Mouse (Mus musculus): ENCODE measurements around the gene Bglap2. TPM values are rescaled to one million over a fixed set of nuclear protein-coding genes. Genes with fewer than 3 reads are reported as not detected.
A peak's percentile ranks its signal among the peaks of the same experiment; 100 is the strongest.

The Bglap2 gene
- polyA plus RNA-seq, 1 experiment from 2014 or later: not detected

DNA sequence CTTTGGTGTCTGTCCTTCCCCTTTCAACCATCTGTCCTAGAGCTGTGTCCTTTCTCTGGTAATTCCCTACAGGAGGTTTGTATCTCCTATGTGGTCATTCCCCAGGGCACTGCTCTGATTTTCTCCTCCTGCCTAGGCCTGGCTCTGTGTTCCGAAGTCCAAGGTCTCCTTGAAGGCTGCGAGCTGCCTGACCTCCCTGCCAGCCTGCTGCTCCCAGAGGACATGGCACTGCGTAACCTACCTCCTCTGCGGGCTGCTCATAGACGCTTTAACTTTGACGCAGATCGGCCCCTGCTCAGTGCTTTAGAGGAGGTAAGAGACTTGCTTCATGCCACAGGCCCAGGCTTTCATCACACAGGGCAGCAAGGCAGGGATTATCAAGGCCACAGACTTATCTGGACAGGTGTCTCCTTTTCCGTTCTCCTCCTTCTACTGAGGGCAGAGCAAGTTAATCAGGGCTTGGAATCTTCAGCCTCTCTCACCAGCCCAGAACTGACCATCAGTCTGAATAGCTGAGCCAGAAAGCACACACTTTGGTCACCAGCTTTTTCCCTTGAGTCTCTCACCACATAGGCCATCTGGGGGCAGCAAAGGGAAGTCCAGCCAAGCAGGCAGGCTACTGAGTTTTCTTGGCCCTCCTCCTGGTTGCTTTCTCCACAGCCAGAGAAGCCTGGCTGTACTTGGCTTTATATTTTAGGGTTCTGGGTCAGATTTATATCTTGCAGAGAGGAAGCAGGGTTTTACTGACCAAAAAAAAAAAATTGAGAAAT lies 23.9 kb downstream of the Bglap2 start:
- Histone ChIP-seq H3K9ac (replicated peaks; ENCODE audit: low read depth) (no peak overlapping the region), H3K4me3 (ENCODE audit: low read depth, low read length) (no peak overlapping the region), H3K36me3 (ENCODE audit: insufficient read depth, low read length) (peaks cover 75% of the 10 kb centered on the region), H3K9me3 (ENCODE audit: low read length) (no peaks in the 10 kb centered on the region), H3K27me3 (replicated peaks; ENCODE audit: insufficient read depth, low read length) (no peaks in the 10 kb centered on the region), H3K4me1 (ENCODE audit: insufficient read depth, low read depth, low read length) (no peaks in the 10 kb centered on the region), H3K4me2 (replicated peaks; ENCODE audit: low read depth, low read length) (no peak overlapping the region), H3K27ac (ENCODE audit: low read length) (no peak overlapping the region)
- TF ChIP-seq CTCF (IDR thresholded peaks at IDR 0.05) (no peak), EP300 (IDR thresholded peaks at IDR 0.05) (no peak)
- DNase-seq (ENCODE audit: low spot score): no peak
- no peak for ATAC-seq
- 90% methylated on average over 8 of the region's 8 CpGs for WGBS

DNA sequence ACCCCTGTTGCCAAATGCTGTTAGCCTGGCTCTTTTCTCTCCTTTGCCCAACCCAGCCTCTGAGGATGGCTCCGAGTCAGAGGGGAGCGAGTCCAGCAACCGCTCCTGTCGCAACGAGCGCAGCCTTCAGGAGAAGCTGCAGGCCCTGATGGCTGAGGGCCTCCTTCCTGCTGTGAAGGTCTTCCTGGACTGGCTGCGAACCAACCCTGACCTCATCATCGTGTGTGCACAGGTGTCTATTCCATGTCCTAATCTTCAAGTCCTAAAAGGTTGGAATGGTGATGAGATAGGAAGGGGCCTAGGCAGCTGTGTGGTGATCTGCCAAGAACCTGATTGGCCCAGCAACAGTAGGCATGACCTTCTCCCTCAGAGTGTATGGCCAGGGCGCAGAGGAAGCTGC lies 25.6 kb downstream of the Bglap2 start:
- TF ChIP-seq EP300 (IDR thresholded peaks at IDR 0.05): no peak
- TF ChIP-seq CTCF (IDR thresholded peaks at IDR 0.05): no peak
- H3K27me3 ChIP-seq (replicated peaks; ENCODE audit: insufficient read depth, low read length): no peaks in the 10 kb centered on the region
- H3K27ac ChIP-seq (ENCODE audit: low read length): no peak overlapping the region
- DNase-seq (ENCODE audit: low spot score): no peak
- ATAC-seq: no peak
- H3K36me3 ChIP-seq (ENCODE audit: insufficient read depth, low read length): peaks cover 76% of the 10 kb centered on the region
- no peak overlapping the region for H3K9ac ChIP-seq (replicated peaks; ENCODE audit: low read depth)
- H3K4me1 ChIP-seq (ENCODE audit: insufficient read depth, low read depth, low read length): no peaks in the 10 kb centered on the region
- H3K4me2 ChIP-seq (replicated peaks; ENCODE audit: low read depth, low read length): no peak overlapping the region
- no peak overlapping the region for H3K4me3 ChIP-seq (ENCODE audit: low read depth, low read length)
- no peaks in the 10 kb centered on the region for H3K9me3 ChIP-seq (ENCODE audit: low read length)
- 81% methylated on average over 9 of the region's 9 CpGs for WGBS

DNA sequence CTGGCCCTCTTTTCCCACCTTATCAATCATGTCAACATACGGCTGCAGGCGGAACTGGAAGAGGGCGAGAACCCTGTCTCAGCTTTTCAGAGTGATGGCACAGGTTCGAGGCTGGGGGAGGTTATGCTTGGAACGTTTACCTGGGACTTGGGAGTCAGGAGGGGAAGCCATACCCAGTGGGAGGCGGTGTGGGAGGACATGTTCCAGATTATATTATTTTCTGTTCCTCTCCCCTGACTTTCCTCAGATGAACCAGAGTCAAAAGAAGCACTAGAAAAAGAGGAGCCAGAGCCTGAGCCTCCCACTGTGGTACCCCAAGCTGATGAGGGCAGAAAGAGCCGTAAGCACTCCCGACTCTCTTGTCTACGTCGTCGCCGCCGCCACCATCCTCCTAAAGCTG lies 27.8 kb downstream of the Bglap2 start:
- no peak overlapping the region for H3K27ac ChIP-seq (ENCODE audit: low read length)
- peaks cover 75% of the 10 kb centered on the region for H3K36me3 ChIP-seq (ENCODE audit: insufficient read depth, low read length)
- no peaks in the 10 kb centered on the region for H3K9me3 ChIP-seq (ENCODE audit: low read length)
- TF ChIP-seq CTCF (IDR thresholded peaks at IDR 0.05) (no peak), EP300 (IDR thresholded peaks at IDR 0.05) (no peak)
- H3K4me1 ChIP-seq (ENCODE audit: insufficient read depth, low read depth, low read length): no peaks in the 10 kb centered on the region
- no peak overlapping the region for H3K9ac ChIP-seq (replicated peaks; ENCODE audit: low read depth)
- H3K4me3 ChIP-seq (ENCODE audit: low read depth, low read length): no peak overlapping the region
- ATAC-seq (no peak), DNase-seq (ENCODE audit: low spot score) (no peak)
- H3K4me2 ChIP-seq (replicated peaks; ENCODE audit: low read depth, low read length): no peak overlapping the region
- WGBS: 78% methylated on average over 13 of the region's 13 CpGs
- H3K27me3 ChIP-seq (replicated peaks; ENCODE audit: insufficient read depth, low read length): no peaks in the 10 kb centered on the region

DNA sequence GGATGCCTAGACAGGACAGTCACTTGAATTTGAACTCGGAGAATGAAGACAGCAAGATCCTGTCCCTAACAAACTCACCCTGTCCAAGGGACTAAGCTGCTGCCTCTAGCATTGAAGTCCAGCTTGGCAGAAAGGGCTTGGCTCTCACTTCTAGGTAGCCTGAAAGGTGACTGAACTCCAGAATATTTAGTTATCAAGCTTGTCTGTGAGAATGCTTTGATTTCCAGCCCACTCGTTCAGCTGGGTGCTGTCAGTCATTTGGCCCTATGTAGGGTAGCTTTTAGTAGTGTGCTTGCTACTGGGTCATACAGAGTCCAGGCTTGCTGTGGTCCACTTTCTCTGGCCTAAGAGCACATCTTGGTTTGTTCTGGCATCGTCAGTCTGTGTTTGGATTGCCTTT lies 39.5 kb downstream of the Bglap2 start:
- Histone ChIP-seq H3K9ac (replicated peaks; ENCODE audit: low read depth) (peak overlapping the region; percentile 4; the same call in 1 of the 2 replicates), H3K4me1 (ENCODE audit: insufficient read depth, low read depth, low read length) (peaks cover 4% of the 10 kb centered on the region; the same call in 1 of the 2 replicates), H3K27ac (ENCODE audit: low read length) (no peak overlapping the region), H3K27me3 (replicated peaks; ENCODE audit: insufficient read depth, low read length) (no peaks in the 10 kb centered on the region), H3K4me3 (ENCODE audit: low read depth, low read length) (no peak overlapping the region), H3K4me2 (replicated peaks; ENCODE audit: low read depth, low read length) (no peak overlapping the region), H3K9me3 (ENCODE audit: low read length) (no peaks in the 10 kb centered on the region), H3K36me3 (ENCODE audit: insufficient read depth, low read length) (peaks cover 23% of the 10 kb centered on the region)
- TF ChIP-seq CTCF (IDR thresholded peaks at IDR 0.05): no peak
- TF ChIP-seq EP300 (IDR thresholded peaks at IDR 0.05): no peak
- DNase-seq (ENCODE audit: low spot score) (no peak), ATAC-seq (no peak)
- WGBS: 55% methylated on average over 3 of the region's 3 CpGs

DNA sequence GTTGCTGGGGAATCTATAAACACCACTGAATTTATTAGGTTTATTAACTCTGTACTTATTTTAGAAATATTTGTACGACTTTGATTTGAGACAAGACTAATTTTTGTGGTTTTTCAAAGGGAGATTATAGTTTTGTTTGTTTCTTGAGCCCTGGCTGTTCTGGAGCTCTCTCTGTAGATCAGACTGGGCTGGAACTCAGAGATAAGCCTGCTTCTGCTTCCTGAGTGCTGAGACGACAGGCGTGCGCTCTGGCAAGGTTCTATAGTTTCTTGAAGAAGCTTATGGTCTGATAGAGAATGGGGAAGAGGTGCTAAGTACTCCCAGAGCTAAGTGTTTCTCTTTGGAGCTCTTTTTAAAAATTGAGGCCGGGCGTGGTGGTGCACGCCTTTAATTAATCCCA lies 40.2 kb downstream of the Bglap2 start:
- peaks cover 18% of the 10 kb centered on the region for H3K36me3 ChIP-seq (ENCODE audit: insufficient read depth, low read length)
- no peak overlapping the region for H3K4me3 ChIP-seq (ENCODE audit: low read depth, low read length)
- H3K27ac ChIP-seq (ENCODE audit: low read length): no peak overlapping the region
- H3K9ac ChIP-seq (replicated peaks; ENCODE audit: low read depth): no peak overlapping the region
- no peak overlapping the region for H3K4me2 ChIP-seq (replicated peaks; ENCODE audit: low read depth, low read length)
- no peak for TF ChIP-seq EP300 (IDR thresholded peaks at IDR 0.05)
- TF ChIP-seq CTCF (IDR thresholded peaks at IDR 0.05): no peak
- H3K27me3 ChIP-seq (replicated peaks; ENCODE audit: insufficient read depth, low read length): no peaks in the 10 kb centered on the region
- H3K4me1 ChIP-seq (ENCODE audit: insufficient read depth, low read depth, low read length): peaks cover 4% of the 10 kb centered on the region; the same call in 1 of the 2 replicates
- no peak for ATAC-seq
- no peak for DNase-seq (ENCODE audit: low spot score)
- no peaks in the 10 kb centered on the region for H3K9me3 ChIP-seq (ENCODE audit: low read length)
- 86% methylated on average over 7 of the region's 7 CpGs for WGBS

DNA sequence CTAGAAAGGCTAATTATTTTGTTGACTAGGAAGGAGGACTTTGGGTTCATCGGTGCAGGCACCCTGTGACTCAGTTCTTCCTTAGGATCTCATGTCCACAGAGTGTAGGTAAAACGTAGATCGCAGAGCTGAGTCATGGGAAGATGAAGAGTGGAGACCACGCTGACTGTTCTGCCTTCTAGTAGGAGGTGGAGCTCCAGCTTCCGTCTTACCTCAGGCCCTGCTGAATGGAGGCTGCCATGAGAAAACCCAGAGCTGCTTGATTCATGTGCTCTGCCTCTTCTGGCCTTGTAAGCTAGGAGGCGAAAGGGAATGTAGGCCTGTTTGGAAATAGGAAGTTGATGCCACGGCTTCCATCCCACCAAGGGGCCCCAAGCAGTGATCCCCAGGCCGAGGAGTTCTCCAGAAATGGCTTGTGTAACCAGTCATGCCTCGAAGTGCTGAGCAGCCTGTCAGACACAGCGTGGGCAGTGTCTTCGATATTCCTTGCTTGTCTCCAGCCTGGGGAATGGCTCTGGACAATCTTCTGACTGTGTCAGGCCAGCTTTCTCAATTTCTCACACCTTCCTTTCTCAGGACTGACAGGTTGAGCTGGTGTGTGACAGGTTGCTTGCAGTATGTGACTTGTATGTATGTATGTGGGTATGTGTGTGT lies 41.0 kb downstream of the Bglap2 start:
- H3K9me3 ChIP-seq (ENCODE audit: low read length): no peaks in the 10 kb centered on the region
- no peak overlapping the region for H3K4me3 ChIP-seq (ENCODE audit: low read depth, low read length)
- ATAC-seq: no peak
- WGBS: 65% methylated on average over 11 of the region's 11 CpGs
- peak overlapping the region; percentile 16; the same call in 1 of the 2 replicates for H3K9ac ChIP-seq (replicated peaks; ENCODE audit: low read depth)
- H3K27ac ChIP-seq (ENCODE audit: low read length): 0 out of 2 replicates have a peak overlapping the region, but pooled peaks have one; percentile 28
- peak; percentile 33 for DNase-seq (ENCODE audit: low spot score)
- peaks cover 4% of the 10 kb centered on the region; the same call in 1 of the 2 replicates for H3K4me1 ChIP-seq (ENCODE audit: insufficient read depth, low read depth, low read length)
- peak overlapping the region; percentile 75 for H3K4me2 ChIP-seq (replicated peaks; ENCODE audit: low read depth, low read length)
- peaks cover 10% of the 10 kb centered on the region; the same call in 1 of the 2 replicates for H3K36me3 ChIP-seq (ENCODE audit: insufficient read depth, low read length)
- no peaks in the 10 kb centered on the region for H3K27me3 ChIP-seq (replicated peaks; ENCODE audit: insufficient read depth, low read length)
- TF ChIP-seq CTCF (IDR thresholded peaks at IDR 0.05): no peak
- TF ChIP-seq EP300 (IDR thresholded peaks at IDR 0.05): no peak
